1 mouse cellular context compared by ENCODE assay signal in genomic region chr7:19265928-19266822, GRCm38 (mm10).
A peak's percentile ranks its signal among the peaks of the same experiment; 100 is the strongest.
TF ChIP-seq lines count a peak whose summit lies in the region.

No protein-coding gene starts in this region.

TF ChIP-seq in MEL, 35 proteins besides CTCF, POLR2A, EP300 and RAD21 (continued from another document):
- no peak for TF ChIP-seq ZNF384 (IDR thresholded peaks at IDR 0.05; ENCODE audit: low read depth, low read length)
- no peak for TF ChIP-seq JUND (IDR thresholded peaks at IDR 0.05; ENCODE audit: low read depth, low read length)
- TF ChIP-seq MAX (IDR thresholded peaks at IDR 0.05; ENCODE audit: low read length) = no peak; the same call in none of the 2 replicates
- no peak for TF ChIP-seq KAT2A (conservative IDR thresholded peaks at IDR 0.05; ENCODE audit: low read depth, low read length)
- no peak for TF ChIP-seq CHD1 (IDR thresholded peaks at IDR 0.05; ENCODE audit: low read depth, low read length)
- TF ChIP-seq E2F4 (IDR thresholded peaks at IDR 0.05; ENCODE audit: borderline replicate concordance, low read depth, low read length) = no peak
- no peak for TF ChIP-seq UBTF (IDR thresholded peaks at IDR 0.05; ENCODE audit: borderline replicate concordance, insufficient read depth, low read depth, low read length)
- TF ChIP-seq MAFK (IDR thresholded peaks at IDR 0.05; ENCODE audit: borderline replicate concordance, low read depth, low read length) = no peak
- TF ChIP-seq MEF2A (IDR thresholded peaks at IDR 0.05; ENCODE audit: extremely low read depth, insufficient replicate concordance, low read depth, low read length, poor library complexity, severe bottlenecking) = 0 out of 2 replicates have a peak, but pooled peaks have one; percentile 14
- peak; percentile 62 for TF ChIP-seq TCF12 (IDR thresholded peaks at IDR 0.05; ENCODE audit: low read depth, low read length)
- peak; percentile 52; the same call in 1 of the 2 replicates for TF ChIP-seq MYC (IDR thresholded peaks at IDR 0.05; ENCODE audit: low read depth, low read length)
- TF ChIP-seq USF1 (IDR thresholded peaks at IDR 0.05; ENCODE audit: low read depth, low read length) = 0 out of 2 replicates have a peak, but pooled peaks have one; percentile 23
- TF ChIP-seq POLR2AphosphoS5 (IDR thresholded peaks at IDR 0.05; ENCODE audit: borderline replicate concordance, low read depth, low read length) = no peak
- TF ChIP-seq TAL1 (IDR thresholded peaks at IDR 0.05; ENCODE audit: low read length) = no peak; the same call in 1 of the 2 replicates
- TF ChIP-seq TBP (IDR thresholded peaks at IDR 0.05; ENCODE audit: low read depth, low read length) = 0 out of 2 replicates have a peak, but pooled peaks have one; percentile 49
- no peak for TF ChIP-seq ZKSCAN1 (IDR thresholded peaks at IDR 0.05; ENCODE audit: low read depth, low read length)
- TF ChIP-seq RCOR1 (IDR thresholded peaks at IDR 0.05; ENCODE audit: low read depth, low read length) = peak; percentile 72
- peak; percentile 98 for TF ChIP-seq MAZ (IDR thresholded peaks at IDR 0.05; ENCODE audit: low read depth, low read length)
- TF ChIP-seq ELF1 (IDR thresholded peaks at IDR 0.05; ENCODE audit: low read depth, low read length) = peak; percentile 79
- no peak for TF ChIP-seq ZC3H11A (IDR thresholded peaks at IDR 0.05; ENCODE audit: low read depth, low read length)
TF ChIP-seq in MEL: peak in this region for 15.
